Mouse (Mus musculus): ENCODE measurements at regions not wholly inside any gene's neighbourhood (a gene's known extent, or its start where the extent isn't known, plus 50 kb on each side); places are given as distances from the start of the nearest gene placed in this dataset.

DNA sequence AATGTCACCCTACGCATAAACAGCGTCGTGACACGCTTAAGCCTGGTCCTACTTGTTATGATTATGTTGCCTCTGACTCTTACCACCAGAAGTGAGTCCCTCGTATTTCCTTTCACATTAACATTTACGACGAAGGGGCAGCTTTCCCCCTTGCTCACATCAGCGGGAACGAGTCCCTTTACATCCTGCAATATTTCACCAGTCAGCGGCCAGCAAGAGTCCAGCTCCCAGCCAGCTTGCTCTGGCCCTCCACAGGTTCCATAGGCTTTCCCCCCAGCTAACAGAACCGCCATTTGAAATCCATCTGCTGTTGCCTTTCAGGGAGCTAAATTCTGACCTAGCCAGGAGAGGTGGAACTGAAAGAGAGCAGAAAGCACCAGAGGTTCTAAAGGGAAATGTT is 342.5 kb downstream of the Lmo4 start:
- Histone ChIP-seq H3K27ac (ENCODE audit: control insufficient read depth, insufficient read depth, low read depth, low read length, poor library complexity) (no peak overlapping the region), H3K4me1 (ENCODE audit: control insufficient read depth, insufficient read depth, low read length) (no peaks in the 10 kb centered on the region), H3K4me3 (replicated peaks; ENCODE audit: control insufficient read depth, low read depth, low read length) (no peak overlapping the region)
- TF ChIP-seq POLR2A (IDR thresholded peaks at IDR 0.05; ENCODE audit: borderline replicate concordance, control insufficient read depth, low read depth, low read length) (no peak), CTCF (IDR thresholded peaks at IDR 0.05; ENCODE audit: control insufficient read depth, insufficient read depth, low read length) (no peak)
- WGBS: 73% methylated on average over 11 of the region's 11 CpGs

GRCm38 (mm10) chr3:143861866-143862265 is 343.2 kb downstream of the Lmo4 start:
- no peak for TF ChIP-seq CTCF (IDR thresholded peaks at IDR 0.05; ENCODE audit: control insufficient read depth, insufficient read depth, low read length)
- no peak for TF ChIP-seq POLR2A (IDR thresholded peaks at IDR 0.05; ENCODE audit: borderline replicate concordance, control insufficient read depth, low read depth, low read length)
- Histone ChIP-seq H3K27ac (ENCODE audit: control insufficient read depth, insufficient read depth, low read depth, low read length, poor library complexity) (no peak overlapping the region), H3K4me3 (replicated peaks; ENCODE audit: control insufficient read depth, low read depth, low read length) (no peak overlapping the region), H3K4me1 (ENCODE audit: control insufficient read depth, insufficient read depth, low read length) (no peaks in the 10 kb centered on the region)
- 84% methylated on average over 4 of the region's 4 CpGs for WGBS

DNA sequence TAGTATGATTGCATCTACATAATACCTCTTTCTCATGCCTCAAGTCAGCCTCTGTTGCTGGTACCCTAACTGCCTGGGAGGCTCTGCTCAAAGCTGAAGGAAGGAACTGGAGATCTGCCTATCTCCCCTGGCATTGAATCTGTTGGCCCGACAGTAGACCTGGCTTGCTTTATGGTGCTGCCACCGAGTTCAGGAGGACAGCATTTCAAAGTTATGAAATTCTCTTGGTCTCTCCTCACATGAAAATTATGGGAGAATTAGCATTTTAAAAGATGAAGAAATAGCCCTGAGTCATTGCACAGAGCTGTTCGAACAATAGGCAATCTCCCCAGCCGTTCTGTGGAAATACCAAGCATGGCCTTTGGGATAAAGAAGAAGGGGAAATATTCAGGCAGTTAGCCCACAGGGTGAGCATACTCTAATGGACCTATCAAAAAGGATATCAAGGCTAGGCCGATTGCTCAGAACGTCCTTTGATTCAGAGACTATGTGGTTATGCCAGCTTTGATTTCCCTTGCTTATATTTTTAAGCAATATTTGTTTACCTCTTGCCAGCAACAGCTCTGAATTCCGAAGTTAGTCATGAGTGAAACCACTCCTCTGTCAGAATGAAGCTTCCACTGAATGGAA is 369.3 kb downstream of the Lmo4 start:
- no peak overlapping the region for H3K27ac ChIP-seq (ENCODE audit: control insufficient read depth, insufficient read depth, low read depth, low read length, poor library complexity)
- no peak overlapping the region for H3K4me3 ChIP-seq (replicated peaks; ENCODE audit: control insufficient read depth, low read depth, low read length)
- H3K4me1 ChIP-seq (ENCODE audit: control insufficient read depth, insufficient read depth, low read length): no peaks in the 10 kb centered on the region
- TF ChIP-seq POLR2A (IDR thresholded peaks at IDR 0.05; ENCODE audit: borderline replicate concordance, control insufficient read depth, low read depth, low read length) (no peak), CTCF (IDR thresholded peaks at IDR 0.05; ENCODE audit: control insufficient read depth, insufficient read depth, low read length) (no peak)
- WGBS: 41% methylated on average over 7 of the region's 7 CpGs

- Histone ChIP-seq H3K27ac (ENCODE audit: control insufficient read depth, insufficient read depth, low read depth, low read length, poor library complexity) (no peak overlapping the region), H3K4me1 (ENCODE audit: control insufficient read depth, insufficient read depth, low read length) (no peaks in the 10 kb centered on the region), H3K4me3 (replicated peaks; ENCODE audit: control insufficient read depth, low read depth, low read length) (no peak overlapping the region)
- WGBS: 1% methylated on average over 2 of the region's 2 CpGs
- TF ChIP-seq CTCF (IDR thresholded peaks at IDR 0.05; ENCODE audit: control insufficient read depth, insufficient read depth, low read length) (no peak), POLR2A (IDR thresholded peaks at IDR 0.05; ENCODE audit: borderline replicate concordance, control insufficient read depth, low read depth, low read length) (no peak)
These were observed 370.3 kb downstream of the Lmo4 start for GRCm38 (mm10) chr3:143834725-143835124.

DNA sequence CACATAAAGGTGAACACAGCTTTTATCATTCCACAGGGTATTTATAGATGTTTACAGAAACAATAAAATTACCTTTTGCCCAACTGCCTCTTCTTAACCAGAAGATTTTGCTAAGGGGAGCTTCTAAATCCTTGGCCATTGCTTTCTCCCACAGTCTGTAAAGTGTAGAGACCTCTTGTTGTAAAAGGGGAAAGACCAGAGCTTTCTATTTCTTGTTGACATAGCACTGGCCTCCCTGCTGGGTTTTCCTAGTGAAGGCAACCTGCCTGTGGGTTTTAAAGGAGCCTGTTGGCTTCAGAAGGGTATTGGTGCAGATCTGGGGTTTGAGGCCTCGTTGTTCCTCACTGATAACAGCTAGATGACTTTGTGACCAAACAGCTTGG is 381.6 kb downstream of the Lmo4 start:
- 52% methylated on average over 1 of the region's 1 CpGs for WGBS
- H3K27ac ChIP-seq (ENCODE audit: control insufficient read depth, insufficient read depth, low read depth, low read length, poor library complexity): no peak overlapping the region
- TF ChIP-seq POLR2A (IDR thresholded peaks at IDR 0.05; ENCODE audit: borderline replicate concordance, control insufficient read depth, low read depth, low read length): no peak
- TF ChIP-seq CTCF (IDR thresholded peaks at IDR 0.05; ENCODE audit: control insufficient read depth, insufficient read depth, low read length): no peak
- H3K4me3 ChIP-seq (replicated peaks; ENCODE audit: control insufficient read depth, low read depth, low read length): no peak overlapping the region
- no peaks in the 10 kb centered on the region for H3K4me1 ChIP-seq (ENCODE audit: control insufficient read depth, insufficient read depth, low read length)

DNA sequence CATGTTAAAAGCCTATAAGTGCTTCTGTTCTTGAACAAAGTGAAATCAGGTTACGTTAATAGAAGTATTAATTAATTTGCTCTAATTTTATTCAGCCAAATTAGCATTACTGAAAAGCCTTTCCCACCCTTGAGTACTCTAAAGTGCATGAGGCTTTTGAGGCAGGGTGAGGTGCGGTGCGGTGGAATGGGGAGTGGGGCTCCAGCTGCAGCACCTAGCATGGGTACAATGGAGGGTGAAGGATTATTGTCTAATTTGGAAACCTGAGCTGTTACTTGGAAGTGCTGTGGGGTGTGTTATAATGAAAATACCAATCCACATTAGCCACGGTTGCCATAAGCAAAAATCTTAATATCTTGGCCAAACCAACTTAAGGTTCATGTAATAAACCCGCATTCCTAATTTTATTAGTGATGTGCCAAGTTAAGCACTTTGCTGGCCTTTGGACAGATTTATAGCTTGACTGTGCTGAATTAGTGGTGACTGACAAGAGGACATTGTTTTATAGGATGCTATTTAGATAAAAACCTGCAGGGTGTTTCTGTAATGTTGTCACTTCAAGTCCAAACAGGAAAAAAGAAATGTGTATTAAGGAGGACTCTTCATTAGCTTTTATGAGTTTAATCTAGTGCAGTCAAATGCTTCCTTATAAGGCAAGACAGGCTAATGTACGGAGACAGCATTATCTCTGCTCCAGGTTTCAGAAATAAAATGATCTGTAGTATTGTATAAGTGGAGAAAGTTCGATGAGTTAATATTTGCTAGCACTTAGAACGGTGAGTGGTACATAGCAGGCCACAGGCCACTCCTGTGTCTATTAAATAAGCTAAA is 382.2 kb downstream of the Lmo4 start:
- Histone ChIP-seq H3K4me3 (replicated peaks; ENCODE audit: control insufficient read depth, low read depth, low read length) (no peak overlapping the region), H3K4me1 (ENCODE audit: control insufficient read depth, insufficient read depth, low read length) (no peaks in the 10 kb centered on the region), H3K27ac (ENCODE audit: control insufficient read depth, insufficient read depth, low read depth, low read length, poor library complexity) (no peak overlapping the region)
- no peak for TF ChIP-seq POLR2A (IDR thresholded peaks at IDR 0.05; ENCODE audit: borderline replicate concordance, control insufficient read depth, low read depth, low read length)
- TF ChIP-seq CTCF (IDR thresholded peaks at IDR 0.05; ENCODE audit: control insufficient read depth, insufficient read depth, low read length): no peak
- WGBS: 88% methylated on average over 8 of the region's 8 CpGs

GRCm38 (mm10) chr3:143807544-143807943 is 397.5 kb downstream of the Lmo4 start:
- Histone ChIP-seq H3K4me3 (replicated peaks; ENCODE audit: control insufficient read depth, low read depth, low read length) (no peak overlapping the region), H3K27ac (ENCODE audit: control insufficient read depth, insufficient read depth, low read depth, low read length, poor library complexity) (no peak overlapping the region), H3K4me1 (ENCODE audit: control insufficient read depth, insufficient read depth, low read length) (no peaks in the 10 kb centered on the region)
- no peak for TF ChIP-seq CTCF (IDR thresholded peaks at IDR 0.05; ENCODE audit: control insufficient read depth, insufficient read depth, low read length)
- no peak for TF ChIP-seq POLR2A (IDR thresholded peaks at IDR 0.05; ENCODE audit: borderline replicate concordance, control insufficient read depth, low read depth, low read length)
- WGBS: 92% methylated on average over 8 of the region's 8 CpGs

- Histone ChIP-seq H3K27ac (ENCODE audit: control insufficient read depth, insufficient read depth, low read depth, low read length, poor library complexity) (no peak overlapping the region), H3K4me3 (replicated peaks; ENCODE audit: control insufficient read depth, low read depth, low read length) (no peak overlapping the region), H3K4me1 (ENCODE audit: control insufficient read depth, insufficient read depth, low read length) (no peaks in the 10 kb centered on the region)
- WGBS: 85% methylated on average over 3 of the region's 3 CpGs
- TF ChIP-seq CTCF (IDR thresholded peaks at IDR 0.05; ENCODE audit: control insufficient read depth, insufficient read depth, low read length) (no peak), POLR2A (IDR thresholded peaks at IDR 0.05; ENCODE audit: borderline replicate concordance, control insufficient read depth, low read depth, low read length) (no peak)
These were observed 398.1 kb downstream of the Lmo4 start for GRCm38 (mm10) chr3:143806940-143807339.
